Mouse (Mus musculus) adrenal gland, postnatal 25 days (tissue): Measurements from ENCODE around the gene A030005K14Rik. TPM values are rescaled to one million over a fixed set of nuclear protein-coding genes. Genes with fewer than 3 reads are reported as not detected.

Source experiments
- DNase-seq: peaks from one replicate; pipeline ENCODE4 v3.0.0; 2021; ENCODE audit warnings: mixed read lengths
- total RNA-seq: library from RNA; stranded (reverse); gene quantifications from 2 replicates; pipeline ENCODE4 v1.2.3, GENCODE M21; 2021

Gene A030005K14Rik
- total RNA-seq, 1 experiment from 2014 or later, result not detected

DNA sequence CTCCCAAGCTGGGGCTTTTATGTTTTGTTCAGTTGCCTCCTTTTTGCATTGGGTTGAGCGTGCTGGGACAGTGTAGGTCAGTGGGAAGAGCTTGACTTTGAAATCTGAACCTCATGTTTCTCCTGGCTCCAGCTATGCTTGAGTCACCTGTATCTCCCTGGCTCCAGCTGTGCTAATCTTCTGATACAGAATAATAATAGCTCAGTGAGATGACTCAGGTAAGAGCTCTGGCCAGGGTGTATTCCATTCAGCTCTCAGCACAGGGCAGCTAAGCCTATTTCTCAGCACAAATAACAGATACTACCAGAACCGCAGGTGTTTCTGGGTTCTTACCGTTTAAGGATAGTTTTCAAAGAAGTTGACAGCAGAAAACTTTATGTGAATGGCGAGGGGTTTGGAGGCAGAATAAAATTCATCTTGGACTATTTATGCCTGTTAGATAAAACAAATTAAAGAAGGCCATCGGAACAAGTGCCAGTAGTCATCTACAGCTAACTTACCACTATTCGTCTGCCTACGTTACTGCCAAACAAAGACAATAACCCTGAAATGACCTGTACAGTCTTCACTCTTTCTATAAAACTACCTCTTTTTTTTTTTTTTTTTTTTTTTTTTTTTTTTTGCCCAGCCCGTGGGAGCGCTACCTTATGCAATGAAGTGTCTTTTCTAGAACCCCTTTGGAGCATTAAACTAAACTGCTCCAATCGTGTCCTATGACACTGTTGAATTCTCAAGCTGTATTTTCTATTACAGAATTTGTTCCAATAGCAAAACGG is 22.1 kb downstream of the A030005K14Rik start:
- DNase-seq, result no peak

DNA sequence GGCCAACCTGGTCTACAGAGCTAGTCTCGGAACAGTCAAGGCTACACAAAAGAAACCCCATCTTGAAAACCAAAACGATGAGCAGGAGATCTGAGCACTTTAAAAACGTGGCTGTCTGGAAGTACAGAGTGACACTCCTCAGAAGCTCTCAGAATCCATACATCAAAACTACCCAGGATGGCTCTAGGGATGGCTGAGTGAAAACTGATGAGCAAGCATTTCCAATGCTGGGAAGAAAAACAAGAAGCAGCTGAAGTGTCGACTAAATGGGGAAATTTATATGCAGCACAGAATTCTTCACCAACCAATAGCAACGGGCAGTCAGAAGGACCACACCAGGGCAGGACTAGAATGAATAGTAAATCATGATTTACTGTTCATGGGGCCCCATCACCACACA is 24.7 kb downstream of the A030005K14Rik start:
- no peak for DNase-seq

DNA sequence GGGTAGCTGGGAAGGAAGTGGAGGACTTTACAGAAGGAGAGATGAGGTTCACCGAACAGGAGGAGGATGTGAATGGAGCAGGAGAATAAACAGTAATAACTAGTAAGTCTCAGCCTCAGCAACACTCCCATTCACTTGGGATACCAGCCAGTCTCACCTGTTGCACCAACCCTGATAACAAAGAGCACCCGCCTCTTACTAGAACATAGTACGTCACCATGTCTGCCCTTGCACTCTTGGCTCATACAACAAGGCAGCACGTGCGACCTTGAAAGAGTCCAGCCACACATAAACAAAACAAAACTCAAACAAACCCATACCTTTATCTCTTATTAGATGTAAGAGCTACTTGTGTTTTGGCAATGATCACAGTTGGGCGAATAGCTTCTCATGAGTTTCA is 26.7 kb downstream of the A030005K14Rik start:
- DNase-seq, result no peak

DNA sequence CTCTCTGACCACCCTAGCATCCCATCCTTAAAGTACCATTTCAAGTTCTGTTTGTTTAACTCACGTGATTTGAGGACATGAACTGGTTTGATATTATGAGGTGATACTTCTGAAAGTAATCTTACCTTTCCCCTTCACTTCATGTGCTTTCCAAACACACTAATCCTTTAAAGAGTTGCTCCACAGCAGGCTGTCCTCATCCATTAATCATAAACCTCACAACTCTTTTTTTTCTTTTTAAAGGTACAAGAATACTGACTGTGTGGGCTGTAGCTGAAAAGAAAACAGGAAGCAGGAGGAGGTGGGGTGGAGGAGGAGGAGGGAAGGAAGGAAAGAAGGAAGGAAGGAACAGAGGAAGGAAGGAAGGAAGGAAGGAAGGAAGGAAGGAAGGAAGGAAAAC is 27.2 kb downstream of the A030005K14Rik start:
- no peak for DNase-seq

DNA sequence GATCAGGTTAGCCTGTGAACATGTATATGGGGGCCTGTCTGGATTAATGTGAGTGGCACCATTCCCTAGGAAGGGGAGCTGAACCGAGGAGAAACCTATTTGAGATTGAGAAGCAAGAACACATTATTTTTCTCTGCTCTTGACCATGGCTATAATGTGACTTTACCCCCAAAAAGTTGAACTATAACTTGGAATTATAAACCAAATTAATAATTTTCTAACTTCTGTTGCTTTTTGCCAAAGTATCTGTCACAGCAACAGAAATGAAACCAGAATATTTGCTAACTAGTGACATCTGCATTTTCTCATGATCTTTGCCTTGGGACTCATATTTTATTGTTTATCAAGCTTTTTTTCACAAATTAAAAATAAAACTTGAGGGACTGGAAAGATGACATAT is 42.6 kb downstream of the A030005K14Rik start:
- no peak for DNase-seq

DNA sequence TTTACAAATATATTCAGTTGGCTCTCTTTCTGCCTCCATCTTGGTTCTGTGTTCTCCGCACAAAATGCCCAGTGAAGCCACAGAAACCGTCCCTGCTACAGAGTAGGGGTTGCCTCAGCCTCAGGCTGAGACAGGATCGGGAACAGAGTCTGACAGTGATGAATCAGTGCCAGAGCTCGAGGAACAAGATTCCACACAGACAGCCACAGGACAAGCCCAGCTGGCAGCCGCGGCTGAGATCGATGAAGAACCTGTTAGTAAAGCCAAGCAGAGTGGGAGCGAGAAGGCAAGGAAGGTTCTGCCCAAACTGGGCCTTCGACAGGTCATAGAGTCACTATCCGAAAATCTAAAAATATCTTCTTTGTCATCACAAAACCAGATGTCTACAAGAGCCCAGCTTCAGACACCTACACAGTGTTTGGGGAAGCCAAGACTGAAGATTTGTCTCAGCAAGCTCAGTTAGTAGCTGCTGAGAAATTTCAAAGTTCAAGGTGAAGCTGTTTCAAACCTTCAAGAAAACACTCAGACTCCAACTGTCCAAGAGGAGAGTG is 43.8 kb downstream of the A030005K14Rik start:
- DNase-seq, result no peak

DNA sequence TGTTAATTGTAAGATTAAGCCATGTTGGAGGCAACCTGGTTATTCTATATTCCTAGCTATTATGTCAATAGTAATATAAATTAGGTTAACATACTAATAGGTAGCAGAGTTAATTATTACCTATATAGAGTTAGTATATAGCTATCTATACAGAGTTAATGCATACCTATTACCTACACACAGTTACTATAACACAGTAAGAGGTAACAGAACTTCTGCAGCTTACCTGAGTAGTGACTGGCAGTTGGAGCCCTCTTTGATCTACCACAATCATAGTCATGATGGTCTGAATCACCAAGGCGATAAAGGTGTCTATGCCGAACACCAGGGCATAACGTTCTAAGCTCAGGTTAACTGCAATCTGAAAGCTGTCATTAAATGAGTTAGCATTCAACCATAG is 44.7 kb downstream of the A030005K14Rik start:
- DNase-seq, result no peak

Other genes with a start within 250 kb of the A030005K14Rik start
- gene Agfg1, start 219.9 kb downstream of the A030005K14Rik start, total RNA-seq, result 56.4 and 58.6 TPM in 2 replicates
- gene A030005L19Rik, start 146.1 kb downstream of the A030005K14Rik start, total RNA-seq, result 0.39 TPM in 1 of 2 replicates, not detected in the other
- gene A030014E15Rik, start 134.5 kb downstream of the A030005K14Rik start, total RNA-seq, result not detected in 2 replicates
- gene Gm6217, start 128.0 kb downstream of the A030005K14Rik start, total RNA-seq, result not detected in 2 replicates
- not detected in 2 replicates for gene A030003K21Rik, start 116.0 kb downstream of the A030005K14Rik start, total RNA-seq
- gene Gm7544, start 103.4 kb downstream of the A030005K14Rik start, total RNA-seq, result not detected in 2 replicates
- not detected in 2 replicates for gene Gm47955, start 99.1 kb downstream of the A030005K14Rik start, total RNA-seq
- not detected in 2 replicates for gene Gm47959, start 58.8 kb downstream of the A030005K14Rik start, total RNA-seq
- gene Slc19a3, start 20.9 kb downstream of the A030005K14Rik start, total RNA-seq, result 0.52 TPM in 1 of 2 replicates, not detected in the other
- gene Krtap28-10, start 16.9 kb downstream of the A030005K14Rik start, total RNA-seq, result not detected in 2 replicates
- gene Gm47969, start 14.4 kb downstream of the A030005K14Rik start, total RNA-seq, result not detected in 2 replicates
- gene Krtap28-13, start 1.6 kb upstream of the A030005K14Rik start, total RNA-seq, result not detected in 2 replicates
- not detected in 2 replicates for gene Ccl20, start 57.4 kb upstream of the A030005K14Rik start, total RNA-seq
- not detected in 2 replicates for gene Daw1, start 100.4 kb upstream of the A030005K14Rik start, total RNA-seq